Mouse (Mus musculus) heart, embryonic 15.5 days (tissue): ENCODE data around the gene Gm9964. TPM values are rescaled to one million over a fixed set of nuclear protein-coding genes. Genes with fewer than 3 reads are reported as not detected.

Experiments
- polyA plus RNA-seq: library from polyadenylated mRNA; unstranded; fragments of >200 nt; fragmentation: Nextera tagmentation; extraction: Ambion mirVana; gene quantifications from 2 replicates; pipeline ENCODE4 v1.2.1, GENCODE M21; 2015

Gene Gm9964
- polyA plus RNA-seq, 1 experiment from 2014 or later = not detected

Other genes with a start within 250 kb of the Gm9964 start
- 3.2 and 4.1 TPM in 2 replicates for gene Ksr1, start 150.5 kb downstream of the Gm9964 start, polyA plus RNA-seq
- gene Wsb1, start 42.2 kb downstream of the Gm9964 start, polyA plus RNA-seq = 119 and 135 TPM in 2 replicates
- 3.6 and 3.7 TPM in 2 replicates for gene Nf1, start 42.8 kb upstream of the Gm9964 start, polyA plus RNA-seq
- gene Omg, start 207.2 kb upstream of the Gm9964 start, polyA plus RNA-seq = 0.08 and 0.13 TPM in 2 replicates
- 0.42 and 2.0 TPM in 2 replicates for gene Evi2b, start 226.9 kb upstream of the Gm9964 start, polyA plus RNA-seq
- 0.52 and 0.53 TPM in 2 replicates for gene Evi2, start 233.7 kb upstream of the Gm9964 start, polyA plus RNA-seq
- 2.3 and 5.5 TPM in 2 replicates for gene Evi2a, start 233.7 kb upstream of the Gm9964 start, polyA plus RNA-seq